Mouse (Mus musculus) limb, embryonic 14.5 days (tissue): ENCODE results near the gene E2f1. TPM values are rescaled to one million over a fixed set of nuclear protein-coding genes. Genes with fewer than 3 reads are reported as not detected.

Source experiments
- ATAC-seq: fragments of 200-750 bp; cut with Nextera tagmentation; 2 replicates; pipeline ENCODE4 v1.8.0; 2017; ENCODE audit warnings: low read depth, moderate number of reproducible peaks, moderate TSS enrichment; ENCODE audit not compliant: low FRiP score
- DNase-seq: peaks from one replicate; pipeline ENCODE4 v3.0.0-alpha.2; 2015; ENCODE audit warnings: low spot score
- H3K27ac ChIP-seq: fragments of 300-500 bp; sonication (generic); replicated peaks from 2 replicates; pipeline ENCODE4 v1.5.1; 2014; ENCODE audit warnings: low read depth, mild to moderate bottlenecking, low read length, moderate library complexity, mixed read lengths
- H3K27me3 ChIP-seq: fragments of 300-500 bp; sonication (generic); 2 replicates; pipeline ENCODE4 v1.6.1; 2014; ENCODE audit warnings: low read length, mixed read lengths; ENCODE audit not compliant: control insufficient read depth, insufficient read depth
- H3K36me3 ChIP-seq: fragments of 300-500 bp; sonication (generic); 2 replicates; pipeline ENCODE4 v1.6.1; 2014; ENCODE audit warnings: mild to moderate bottlenecking, low read length, moderate library complexity, mixed read lengths; ENCODE audit not compliant: control insufficient read depth, insufficient read depth
- H3K4me1 ChIP-seq: fragments of 300-500 bp; sonication (generic); 2 replicates; pipeline ENCODE4 v1.6.1; 2014; ENCODE audit warnings: antibody characterized with exemption, low read length, mixed read lengths; ENCODE audit not compliant: control insufficient read depth, insufficient read depth
- H3K4me2 ChIP-seq: fragments of 300-500 bp; sonication (generic); replicated peaks from 2 replicates; pipeline ENCODE4 v1.6.1; 2014; ENCODE audit warnings: low read depth, mild to moderate bottlenecking, low read length, moderate library complexity; ENCODE audit not compliant: severe bottlenecking
- H3K4me3 ChIP-seq: fragments of 300-500 bp; sonication (generic); replicated peaks from 2 replicates; pipeline ENCODE4 v1.5.1; 2014; ENCODE audit warnings: low read length
- H3K9ac ChIP-seq: fragments of 300-500 bp; sonication (generic); 2 replicates; pipeline ENCODE4 v1.6.1; 2014; ENCODE audit warnings: mild to moderate bottlenecking, low read depth, low read length, moderate library complexity; ENCODE audit not compliant: severe bottlenecking
- H3K9me3 ChIP-seq: fragments of 300-500 bp; sonication (generic); 2 replicates; pipeline ENCODE4 v1.6.1; 2016; ENCODE audit warnings: low read length; ENCODE audit not compliant: control insufficient read depth
- POLR2A ChIP-seq: fragments of 200-500 bp; IDR thresholded peaks from 2 replicates; pipeline ENCODE4 v1.8.0; 2012; ENCODE audit warnings: inconsistent platforms, mild to moderate bottlenecking, moderate library complexity, borderline replicate concordance; ENCODE audit not compliant: insufficient read depth, insufficient read length; ENCODE audit errors: extremely low read depth
- WGBS: fragments of 180-500 bp; shearing (Covaris S2); extraction: QIAGEN DNeasy Blood & Tissue Kit; methylation state at CpG from one replicate; pipeline ENCODE4 v1.1.7; 2014; 5-methylcytosine and 5-hydroxymethylcytosine counted together
- polyA plus RNA-seq, 2 experiments: library from polyadenylated mRNA; depleted of rRNA in 1 of 2; stranded (reverse) in 1 of 2; unstranded in 1 of 2; fragments of >200 nt; fragmentation: Nextera tagmentation in 1 of 2; extraction: Ambion mirVana in 1 of 2; gene quantifications; 2 replicates each; pipeline versions ENCODE4 v1.2.1 to v1.2.3; 2012 to 2014

E2f1 gene
- polyA plus RNA-seq, 2 experiments: 9.4 to 38.3 TPM

GRCm38 (mm10) chr2:154601324-154601723 is 31.6 kb upstream of the E2f1 start:
- H3K9ac ChIP-seq: no peak overlapping the region
- ATAC-seq: no peak
- no peaks in the 10 kb centered on the region for H3K36me3 ChIP-seq
- peaks cover 6% of the 10 kb centered on the region; the same call in 1 of the 2 replicates for H3K4me1 ChIP-seq
- H3K27me3 ChIP-seq: no peaks in the 10 kb centered on the region
- H3K9me3 ChIP-seq: no peaks in the 10 kb centered on the region
- no peak overlapping the region for H3K4me2 ChIP-seq
- TF ChIP-seq POLR2A: no peak
- no peak for DNase-seq
- H3K4me3 ChIP-seq: no peak overlapping the region
- H3K27ac ChIP-seq: no peak overlapping the region
- 78% methylated on average over 3 of the region's 3 CpGs for WGBS

- no peaks in the 10 kb centered on the region for H3K36me3 ChIP-seq
- TF ChIP-seq POLR2A: no peak
- H3K27ac ChIP-seq: no peak overlapping the region
- no peak overlapping the region for H3K9ac ChIP-seq
- no peaks in the 10 kb centered on the region for H3K27me3 ChIP-seq
- ATAC-seq (no peak), DNase-seq (no peak)
- 72% methylated on average over 6 of the region's 6 CpGs for WGBS
- peaks cover 6% of the 10 kb centered on the region; the same call in 1 of the 2 replicates for H3K4me1 ChIP-seq
- H3K4me3 ChIP-seq: no peak overlapping the region
- H3K4me2 ChIP-seq: no peak overlapping the region
- H3K9me3 ChIP-seq: no peaks in the 10 kb centered on the region
Measured at GRCm38 (mm10) chr2:154600586-154600985, 30.9 kb upstream of the E2f1 start.

- Histone ChIP-seq H3K4me2 (no peak overlapping the region), H3K4me1 (no peaks in the 10 kb centered on the region), H3K27ac (no peak overlapping the region), H3K4me3 (no peak overlapping the region), H3K36me3 (peaks cover 7% of the 10 kb centered on the region), H3K9me3 (no peaks in the 10 kb centered on the region), H3K9ac (no peak overlapping the region), H3K27me3 (no peaks in the 10 kb centered on the region)
- DNase-seq: no peak
- no peak for TF ChIP-seq POLR2A
- no peak for ATAC-seq
- WGBS: 78% methylated on average over 3 of the region's 3 CpGs
Measured at GRCm38 (mm10) chr2:154597399-154597798, 27.7 kb upstream of the E2f1 start.

- H3K36me3 ChIP-seq: peaks cover 7% of the 10 kb centered on the region
- no peak overlapping the region for H3K9ac ChIP-seq
- no peak for TF ChIP-seq POLR2A
- H3K9me3 ChIP-seq: no peaks in the 10 kb centered on the region
- H3K4me1 ChIP-seq: no peaks in the 10 kb centered on the region
- no peak for ATAC-seq
- WGBS: 65% methylated on average over 5 of the region's 5 CpGs
- no peak overlapping the region for H3K27ac ChIP-seq
- DNase-seq: no peak
- H3K27me3 ChIP-seq: no peaks in the 10 kb centered on the region
- no peak overlapping the region for H3K4me2 ChIP-seq
- no peak overlapping the region for H3K4me3 ChIP-seq
Measured at GRCm38 (mm10) chr2:154595775-154596174, 26.1 kb upstream of the E2f1 start.

GRCm38 (mm10) chr2:154593025-154593424 is 23.3 kb upstream of the E2f1 start:
- no peaks in the 10 kb centered on the region for H3K27me3 ChIP-seq
- H3K4me2 ChIP-seq: no peak overlapping the region
- H3K9ac ChIP-seq: no peak overlapping the region
- H3K4me1 ChIP-seq: no peaks in the 10 kb centered on the region
- H3K36me3 ChIP-seq: peaks cover 7% of the 10 kb centered on the region
- 72% methylated on average over 3 of the region's 3 CpGs for WGBS
- H3K9me3 ChIP-seq: no peaks in the 10 kb centered on the region
- no peak overlapping the region for H3K27ac ChIP-seq
- no peak for TF ChIP-seq POLR2A
- no peak overlapping the region for H3K4me3 ChIP-seq
- DNase-seq: no peak
- no peak for ATAC-seq

GRCm38 (mm10) chr2:154591239-154591638 is 21.5 kb upstream of the E2f1 start:
- H3K9ac ChIP-seq: no peak overlapping the region
- no peak for ATAC-seq
- H3K27ac ChIP-seq: no peak overlapping the region
- no peak overlapping the region for H3K4me2 ChIP-seq
- WGBS: 91% methylated on average over 3 of the region's 3 CpGs
- DNase-seq: no peak
- TF ChIP-seq POLR2A: no peak
- H3K4me1 ChIP-seq: no peaks in the 10 kb centered on the region
- no peaks in the 10 kb centered on the region for H3K27me3 ChIP-seq
- no peak overlapping the region for H3K4me3 ChIP-seq
- no peaks in the 10 kb centered on the region for H3K9me3 ChIP-seq
- H3K36me3 ChIP-seq: peaks cover 19% of the 10 kb centered on the region
